Mouse (Mus musculus): ENCODE measurements around the gene Clec9a. TPM values are rescaled to one million over a fixed set of nuclear protein-coding genes. Genes with fewer than 3 reads are reported as not detected.

The Clec9a gene
- polyA plus RNA-seq (2015; fragmentation: Nextera tagmentation; extraction: Ambion mirVana): 0.09 and 0.22 TPM in 2 replicates

GRCm38 (mm10) chr6:129408562-129408961 lies at the start of gene Clec9a:
Gene Clec9a, plus strand, starts transcription at chr6:129408862.

DNA sequence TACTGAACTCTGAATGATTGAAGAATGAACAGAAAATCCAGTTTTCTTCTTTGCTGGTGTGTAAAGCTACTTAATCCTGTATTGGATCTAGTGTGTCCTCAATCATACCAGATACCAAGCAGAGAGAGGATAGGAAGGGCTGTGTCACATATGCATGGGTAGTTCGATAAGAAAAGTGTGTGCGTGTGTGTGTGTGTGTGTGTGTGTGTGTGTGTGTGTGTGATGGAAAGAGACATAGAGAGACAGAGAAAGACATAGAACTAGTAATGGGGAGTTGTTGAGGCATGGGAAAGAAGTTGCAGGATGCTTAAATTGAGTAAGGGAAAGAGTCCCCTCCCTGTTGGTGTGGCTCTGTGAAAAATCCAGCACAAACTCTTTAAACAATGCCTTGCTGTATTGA lies 22.9 kb upstream of the Clec9a start, which contains the start of gene Clec12b:
Gene Clec12b (minus strand): TSS at position 101 of the 400 bp plus-strand sequence.

GRCm38 (mm10) chr6:129396997-129397396 lies 11.7 kb upstream of the Clec9a start, which contains the start of gene Clec1b:
Gene Clec1b, plus strand, starts transcription at chr6:129397297.

DNA sequence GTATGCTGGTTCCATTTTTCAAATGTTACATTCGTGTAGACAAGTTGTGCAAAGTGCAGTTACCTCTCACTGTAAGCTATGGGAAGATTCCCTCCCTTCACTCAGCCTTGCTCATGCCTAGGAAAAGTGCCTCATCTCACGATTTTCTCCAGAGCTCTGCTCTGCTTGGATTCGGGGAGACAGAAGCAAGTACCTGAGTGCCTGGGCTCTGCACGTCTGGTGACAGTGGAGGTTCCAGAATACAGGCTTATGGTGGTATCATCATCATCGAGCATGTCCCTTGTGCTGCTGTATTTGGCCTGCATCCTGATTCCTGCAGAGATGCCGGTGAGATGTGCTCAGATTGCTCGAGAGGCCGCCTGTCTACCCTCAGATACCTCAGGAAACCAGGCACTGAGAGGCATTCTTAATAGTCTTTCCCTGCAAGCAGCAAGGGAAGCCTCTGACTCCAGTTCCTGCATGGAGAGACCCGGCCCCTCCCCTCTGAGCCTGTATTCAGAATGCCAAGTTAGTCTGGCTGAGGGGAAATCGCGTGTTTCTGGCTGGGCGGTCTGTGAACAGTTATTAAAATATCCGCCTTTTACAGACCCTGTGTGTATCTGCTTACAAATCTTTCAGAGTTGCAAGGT lies 42.9 kb downstream of the Clec9a start, which contains the start of gene Clec1a:
Gene Clec1a (minus strand): TSS at position 590 of the 629 bp plus-strand sequence.

Other genes with a start within 250 kb of the Clec9a start
- 0.25 TPM in 2 replicates for gene Clec2d, start 228.2 kb upstream of the Clec9a start, polyA plus RNA-seq (2015; fragmentation: Nextera tagmentation; extraction: Ambion mirVana)
- not detected in 2 replicates for gene Cd69, start 133.4 kb upstream of the Clec9a start, polyA plus RNA-seq (2015; fragmentation: Nextera tagmentation; extraction: Ambion mirVana)
- gene 4922502D21Rik, start 77.1 kb upstream of the Clec9a start, polyA plus RNA-seq (2015; fragmentation: Nextera tagmentation; extraction: Ambion mirVana): not detected in 2 replicates
- gene Clec12a, start 66.2 kb upstream of the Clec9a start, polyA plus RNA-seq (2015; fragmentation: Nextera tagmentation; extraction: Ambion mirVana): 0.41 and 0.48 TPM in 2 replicates
- gene Clec12b, start 23.0 kb upstream of the Clec9a start, polyA plus RNA-seq (2015; fragmentation: Nextera tagmentation; extraction: Ambion mirVana): 0.17 and 0.22 TPM in 2 replicates
- gene Clec1b, start 11.6 kb upstream of the Clec9a start, polyA plus RNA-seq (2015; fragmentation: Nextera tagmentation; extraction: Ambion mirVana): 0.74 and 0.83 TPM in 2 replicates
- 3.1 and 3.5 TPM in 2 replicates for gene Clec1a, start 43.1 kb downstream of the Clec9a start, polyA plus RNA-seq (2015; fragmentation: Nextera tagmentation; extraction: Ambion mirVana)
- gene Olr1, start 98.3 kb downstream of the Clec9a start, polyA plus RNA-seq (2015; fragmentation: Nextera tagmentation; extraction: Ambion mirVana): not detected in 2 replicates
- not detected in 2 replicates for gene Tmem52b, start 103.7 kb downstream of the Clec9a start, polyA plus RNA-seq (2015; fragmentation: Nextera tagmentation; extraction: Ambion mirVana)
- 266 and 268 TPM in 2 replicates for gene Gabarapl1, start 124.3 kb downstream of the Clec9a start, polyA plus RNA-seq (2015; fragmentation: Nextera tagmentation; extraction: Ambion mirVana)
- gene Klre1, start 169.0 kb downstream of the Clec9a start, polyA plus RNA-seq (2015; fragmentation: Nextera tagmentation; extraction: Ambion mirVana): not detected in 2 replicates
- not detected in 2 replicates for gene Klrd1, start 182.9 kb downstream of the Clec9a start, polyA plus RNA-seq (2015; fragmentation: Nextera tagmentation; extraction: Ambion mirVana)
- gene Klrk1, start 215.0 kb downstream of the Clec9a start, polyA plus RNA-seq (2015; fragmentation: Nextera tagmentation; extraction: Ambion mirVana): 0.23 and 0.26 TPM in 2 replicates
- not detected in 2 replicates for gene Klrc3, start 234.5 kb downstream of the Clec9a start, polyA plus RNA-seq (2015; fragmentation: Nextera tagmentation; extraction: Ambion mirVana)

Data from neural tube, postnatal 0 days (tissue).